Mouse (Mus musculus) lung, postnatal 14 days (tissue): ENCODE results near the gene 2510002D24Rik.
"Not testable (repeated sequence)": the region's sequence is repeated elsewhere in the genome, so short reads cannot be mapped to it uniquely, and the experiment has no call there.

Source experiments
- DNase-seq: peaks from one replicate; pipeline ENCODE4 v3.0.0; 2021

2510002D24Rik gene

DNA sequence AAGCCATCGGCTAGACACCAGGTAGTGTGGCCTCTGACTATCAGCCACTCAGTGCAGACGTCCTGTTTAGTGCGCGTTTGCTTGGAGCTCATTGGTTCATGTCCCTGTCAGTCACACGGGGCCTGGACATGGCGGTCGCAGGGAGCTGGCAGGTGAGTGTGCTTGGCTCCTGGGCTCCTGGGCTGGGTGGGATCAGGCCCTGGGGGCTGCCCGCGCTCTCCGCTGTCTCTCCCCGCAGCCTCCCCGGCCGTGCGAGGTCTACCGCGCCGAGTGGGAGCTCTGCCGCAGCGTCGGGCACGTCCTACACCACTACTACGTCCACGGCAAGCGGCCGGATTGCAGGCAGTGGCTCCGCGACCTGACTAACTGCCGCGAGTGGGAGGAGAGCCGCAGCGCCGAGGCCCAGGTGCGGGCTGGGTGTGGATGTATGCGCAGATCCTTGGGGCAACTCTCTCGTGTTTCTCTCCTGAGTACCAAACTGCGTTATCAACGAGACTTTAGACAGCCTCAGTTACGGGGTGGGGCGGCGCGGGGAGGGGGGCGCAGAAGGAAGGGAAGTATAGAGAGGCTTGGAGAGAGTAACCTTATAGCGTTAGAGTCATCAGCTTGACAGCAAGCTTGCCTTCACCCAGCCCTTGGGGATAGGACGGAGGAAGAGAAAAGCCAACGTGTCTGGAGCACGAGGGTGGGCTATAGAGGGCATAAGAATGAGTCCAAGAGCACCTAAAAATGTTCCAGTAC, at the start of gene 2510002D24Rik, which contains the start of gene Gm28539:
Gene 2510002D24Rik, plus strand, starts transcription at position 111 of the 741 bp plus-strand sequence.
Gene Gm28539, plus strand, starts transcription at position 117 of the 741 bp plus-strand sequence.
- peak; percentile 97 for DNase-seq

DNA sequence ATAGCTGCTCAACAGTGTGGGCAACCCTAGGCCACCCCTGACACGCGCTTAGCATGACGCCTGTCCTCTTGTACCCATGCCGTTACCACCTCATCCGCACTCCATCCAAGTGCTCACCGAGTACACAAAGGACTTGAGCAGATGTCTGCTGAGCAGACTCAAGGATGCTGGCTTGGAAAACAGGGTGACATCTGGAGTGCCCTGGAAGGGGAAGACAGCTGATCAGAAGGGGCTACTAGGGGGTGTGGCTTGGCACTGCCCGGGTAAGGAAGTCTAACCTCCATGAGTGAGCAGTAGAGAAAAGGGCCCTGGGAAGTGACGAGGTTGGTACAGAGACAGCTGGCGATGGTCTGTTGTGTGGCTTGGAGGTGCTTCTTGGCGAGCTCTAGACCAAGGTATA, 49.7 kb upstream of the 2510002D24Rik start:
- DNase-seq = no peak

DNA sequence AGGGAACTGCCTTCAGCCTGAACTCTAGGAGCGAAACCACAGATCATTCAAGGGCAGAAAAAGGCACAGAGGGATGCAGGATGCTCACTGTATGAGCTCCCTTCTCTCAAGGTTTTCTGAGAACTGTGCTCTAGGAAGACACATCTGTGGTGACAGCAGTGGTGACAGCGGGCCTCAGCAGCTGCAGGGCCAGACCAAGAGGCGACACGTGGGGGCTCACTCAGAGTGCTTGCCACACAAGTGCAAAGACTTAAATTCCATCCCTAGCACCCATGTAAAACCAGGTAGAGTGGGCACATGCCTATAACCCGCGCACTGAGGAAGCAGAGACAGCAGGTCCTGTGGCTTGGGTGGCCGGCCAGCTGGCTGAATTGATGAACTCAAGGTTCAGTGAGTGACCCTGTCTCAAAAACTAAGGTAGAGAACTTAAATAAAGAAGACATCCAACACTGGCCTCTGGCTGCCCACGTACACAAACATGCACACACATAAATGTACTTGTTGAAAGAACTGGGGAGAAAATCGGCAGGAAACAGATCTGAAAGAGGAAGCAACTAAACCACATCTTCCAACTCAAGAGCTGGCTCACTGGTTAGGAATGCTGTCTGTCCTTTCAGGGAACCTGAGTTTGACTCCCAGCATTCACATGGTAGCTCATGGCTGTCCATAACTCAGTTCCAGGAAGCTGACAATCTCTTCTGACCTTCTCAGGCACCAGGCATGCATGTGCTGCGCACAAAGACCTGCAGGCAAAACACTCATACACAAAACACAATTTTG, 47.6 kb upstream of the 2510002D24Rik start:
- no peak for DNase-seq

DNA sequence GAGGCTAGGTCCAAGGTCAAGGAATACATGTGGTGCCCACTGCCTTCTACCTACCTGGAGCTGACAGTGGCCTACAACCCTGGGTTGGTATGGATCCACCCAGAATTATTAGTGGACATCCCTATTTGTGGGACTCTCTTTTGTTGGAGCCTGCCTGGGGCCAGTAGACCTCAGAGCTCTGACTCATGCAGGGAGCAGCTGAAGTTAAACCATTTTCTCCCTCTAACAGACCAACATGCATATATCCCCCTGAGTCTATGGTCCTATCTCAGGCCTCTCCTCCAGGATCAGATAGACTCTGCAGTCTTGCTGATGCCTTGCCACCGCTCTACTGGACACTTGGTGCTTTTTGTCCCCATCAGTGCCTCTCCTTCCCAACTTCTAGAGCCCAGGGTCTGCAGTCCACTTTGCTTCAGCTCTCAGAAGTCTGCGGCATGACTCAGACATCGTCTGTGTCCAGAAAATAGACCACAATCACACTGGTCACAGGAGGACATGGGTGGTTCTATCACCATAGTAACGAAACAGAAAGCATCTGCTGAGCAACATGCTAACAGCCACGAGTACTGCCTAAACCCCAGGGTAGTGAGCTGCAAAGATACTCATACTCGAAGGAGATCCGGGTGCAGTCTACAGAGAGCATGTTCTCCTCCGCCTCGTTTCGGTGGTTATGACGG, 41.0 kb upstream of the 2510002D24Rik start:
- DNase-seq = no peak

DNA sequence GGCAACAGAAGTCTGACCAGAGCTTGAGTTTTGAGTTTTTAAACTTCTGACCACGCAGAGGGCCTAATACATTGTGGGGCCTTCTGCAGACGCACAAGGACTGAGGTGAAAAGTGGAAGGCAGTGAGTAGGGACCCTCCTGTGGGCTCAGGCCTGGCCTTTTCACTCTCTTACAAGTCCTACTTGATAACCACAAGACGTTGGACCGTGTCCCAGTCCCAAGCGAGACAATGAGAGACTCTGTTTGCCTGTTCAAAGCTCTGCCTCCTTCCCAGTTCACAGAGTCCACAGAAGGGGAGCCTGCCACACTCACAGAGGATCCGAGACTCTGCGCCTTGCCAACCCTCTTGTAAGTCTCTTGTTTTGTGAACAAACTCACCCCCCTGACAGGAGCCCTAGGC, 39.7 kb upstream of the 2510002D24Rik start:
- DNase-seq = no peak

DNA sequence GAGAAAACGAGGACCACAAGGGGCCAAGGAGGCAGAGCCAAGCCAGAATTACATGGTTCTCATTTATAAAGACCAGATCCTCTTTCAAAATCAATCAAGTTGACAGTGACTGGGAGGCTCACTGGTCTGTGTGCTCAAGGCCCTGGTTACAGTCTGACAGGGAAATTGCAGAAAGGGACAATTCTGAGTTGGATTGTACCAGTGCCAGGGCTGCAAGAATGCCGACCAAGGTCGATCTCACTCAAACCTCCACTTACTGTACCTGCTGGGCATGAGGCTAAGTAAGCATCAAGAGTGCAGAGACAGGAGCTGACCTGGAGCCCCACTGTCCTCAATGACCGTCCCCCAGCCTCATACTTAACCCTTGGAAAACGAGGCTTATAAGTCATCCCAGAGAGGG, 38.2 kb upstream of the 2510002D24Rik start:
- DNase-seq = no peak

DNA sequence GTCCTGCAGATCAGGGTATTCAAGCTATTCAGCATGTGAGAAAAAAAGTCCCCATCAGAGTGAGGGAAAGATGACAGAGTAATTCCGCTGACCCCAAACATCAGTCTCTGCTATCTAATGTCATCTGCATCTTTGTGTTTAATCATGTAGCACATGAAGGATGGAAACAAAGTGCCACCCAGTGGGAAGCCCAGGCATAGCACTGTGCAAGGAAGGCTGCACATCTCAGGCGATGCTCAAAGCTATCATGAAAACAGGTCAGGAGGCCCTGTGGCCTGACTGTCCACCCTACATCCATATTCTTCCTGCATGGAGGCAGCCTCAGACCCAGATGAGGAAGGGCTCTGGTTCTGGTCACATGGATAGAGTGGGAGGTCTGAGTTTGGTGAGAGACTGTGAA, 37.5 kb upstream of the 2510002D24Rik start:
- DNase-seq = peak; percentile 65

DNA sequence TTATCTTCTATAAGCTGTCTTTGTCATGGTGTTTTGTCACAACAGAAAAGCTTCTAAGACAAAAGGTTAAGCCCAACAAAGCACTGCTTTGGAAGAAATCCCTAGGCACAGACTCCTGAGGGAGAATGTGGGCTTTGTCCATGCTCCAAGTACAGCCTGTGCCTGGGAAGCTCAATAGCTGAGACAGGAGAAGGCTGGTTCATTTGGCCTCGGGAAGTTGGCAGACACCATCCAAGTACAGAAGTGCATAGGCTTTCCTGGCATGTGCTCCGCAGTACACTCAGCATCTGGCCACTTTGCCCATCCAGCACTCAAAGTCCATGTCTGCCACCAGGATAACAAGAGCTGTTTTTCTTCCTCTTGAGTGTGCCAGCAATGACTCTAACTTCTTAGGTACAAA, 30.6 kb upstream of the 2510002D24Rik start:
- DNase-seq = no peak

DNA sequence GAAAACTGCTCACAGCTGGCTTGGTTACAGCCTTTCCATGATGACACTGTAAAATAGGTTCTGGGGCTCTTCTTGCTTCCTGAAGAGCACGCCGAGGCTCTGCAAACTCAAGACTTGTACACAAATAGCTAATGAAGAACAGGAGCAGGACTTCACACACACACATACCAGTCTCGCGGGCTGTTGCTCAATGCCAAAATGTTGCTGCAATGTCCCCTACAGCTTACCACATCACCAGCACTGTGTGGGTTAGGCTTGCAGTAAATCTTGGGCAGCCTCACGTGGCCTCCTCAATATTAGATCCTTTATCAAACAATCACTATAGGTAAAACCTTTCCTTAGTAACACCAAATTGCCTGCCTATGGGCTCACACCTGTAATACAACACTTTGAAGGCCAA, 27.4 kb upstream of the 2510002D24Rik start:
- DNase-seq = no peak

DNA sequence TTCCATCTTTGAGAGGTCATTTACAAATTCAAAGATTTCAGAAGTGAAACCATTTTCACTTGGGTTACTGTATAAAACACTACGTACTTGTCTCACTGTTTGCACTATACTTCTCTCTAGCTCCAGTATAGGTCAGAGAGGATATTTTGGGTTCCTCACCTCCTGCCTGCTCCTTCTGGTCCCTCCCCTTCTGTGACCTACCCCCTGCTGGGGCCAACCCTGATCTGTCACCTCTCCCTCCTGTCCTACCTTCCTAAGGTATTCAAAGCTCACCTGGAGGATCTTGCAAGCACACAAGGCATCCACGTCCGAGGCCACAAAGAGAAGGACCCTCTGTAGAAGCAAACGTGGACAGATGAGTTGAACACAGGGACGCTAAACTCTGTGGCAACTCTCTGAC, 25.3 kb upstream of the 2510002D24Rik start:
- no peak for DNase-seq

DNA sequence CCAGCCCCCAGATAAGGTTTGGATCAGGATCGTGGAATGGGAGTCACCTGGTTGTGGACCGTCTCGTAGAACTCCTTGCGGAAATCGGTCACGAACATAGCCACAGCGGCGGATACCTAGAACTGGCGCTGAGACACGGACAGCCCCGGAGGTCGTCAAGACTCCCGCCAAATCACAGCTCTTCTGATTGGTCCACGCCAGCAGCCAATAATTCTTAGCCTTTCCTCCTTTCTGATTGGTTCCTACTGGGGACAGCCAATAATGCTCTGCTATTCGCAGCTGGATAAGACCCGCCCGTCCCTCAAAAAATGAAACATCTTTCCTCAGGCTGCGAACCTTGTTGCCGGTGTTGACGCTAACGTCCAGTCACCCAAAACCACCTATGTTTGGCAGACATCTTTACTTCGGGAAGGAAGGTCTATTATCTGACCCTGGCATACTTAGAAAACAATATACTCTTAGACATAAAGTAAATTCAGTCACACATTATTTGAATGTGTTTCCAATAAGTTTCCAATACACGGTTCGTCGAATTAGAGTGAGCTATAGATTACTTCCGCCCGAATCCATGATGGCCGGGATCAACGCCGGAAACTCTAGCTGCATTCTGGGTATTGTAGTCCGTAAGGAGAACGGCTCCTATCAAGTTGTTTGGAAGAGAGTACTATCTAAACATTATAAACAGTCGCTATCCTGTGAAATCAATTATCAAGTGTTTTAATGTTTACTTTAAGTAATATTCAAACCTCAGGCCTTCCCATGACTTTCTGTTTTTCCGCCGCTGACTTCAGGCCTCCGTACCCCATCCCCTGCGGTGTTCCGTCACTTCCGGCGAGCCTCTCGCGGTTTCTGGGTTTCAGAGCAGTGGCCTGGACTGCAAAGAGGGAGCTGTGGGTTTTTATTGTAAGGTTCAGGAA, 24.7 kb upstream of the 2510002D24Rik start, which contains the start of the genes Ufd1 and Cdc45:
Gene Ufd1, plus strand, starts transcription at position 312 of the 917 bp plus-strand sequence.
Gene Cdc45, minus strand, starts transcription at position 520 of the 917 bp plus-strand sequence.
- DNase-seq = peak; percentile 90

DNA sequence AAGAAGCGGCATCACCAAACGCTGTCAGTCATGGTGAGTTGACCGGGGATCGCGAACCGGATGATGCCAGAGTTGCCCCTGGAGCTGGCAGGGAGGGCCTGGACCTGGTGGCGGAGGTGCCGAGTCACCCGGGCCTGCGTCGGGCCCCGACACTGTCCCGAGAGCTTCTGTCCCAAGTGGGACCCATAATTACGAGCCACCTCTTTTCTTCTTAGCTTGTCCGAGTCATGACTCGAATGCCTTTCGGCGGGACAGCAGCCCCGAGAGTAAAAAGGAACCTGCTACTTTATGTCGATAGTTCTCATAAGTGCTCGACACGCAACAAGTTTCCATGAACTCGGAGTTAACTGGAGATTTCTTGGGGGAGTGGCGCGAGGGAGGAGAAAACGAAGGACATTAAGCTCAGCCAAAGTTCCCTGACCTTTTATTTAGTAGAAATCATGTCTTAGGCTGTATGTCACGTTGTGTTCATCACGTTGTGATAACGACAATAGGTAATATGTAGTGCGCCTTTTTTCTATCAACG, 23.9 kb upstream of the 2510002D24Rik start:
- DNase-seq = no peak

DNA sequence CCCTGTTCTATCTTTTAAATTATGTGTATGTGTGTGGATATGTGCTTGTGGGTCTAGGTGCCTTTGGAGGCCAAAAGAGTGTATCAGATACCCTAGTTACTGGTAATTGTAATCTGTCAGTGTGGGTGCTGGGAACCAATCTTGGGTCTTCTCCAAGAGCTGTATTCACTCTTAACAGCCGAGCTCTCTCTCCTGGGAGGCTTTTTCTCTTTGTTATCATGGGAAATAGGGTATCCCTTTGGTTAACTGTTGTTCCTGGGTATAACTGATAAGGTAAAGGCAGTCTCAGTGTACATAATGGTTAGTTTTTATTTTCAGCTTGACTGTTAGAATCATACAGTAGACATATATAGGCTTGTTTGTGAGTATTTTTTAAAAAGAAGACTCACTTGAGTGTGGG, 14.0 kb upstream of the 2510002D24Rik start:
- DNase-seq = no peak

DNA sequence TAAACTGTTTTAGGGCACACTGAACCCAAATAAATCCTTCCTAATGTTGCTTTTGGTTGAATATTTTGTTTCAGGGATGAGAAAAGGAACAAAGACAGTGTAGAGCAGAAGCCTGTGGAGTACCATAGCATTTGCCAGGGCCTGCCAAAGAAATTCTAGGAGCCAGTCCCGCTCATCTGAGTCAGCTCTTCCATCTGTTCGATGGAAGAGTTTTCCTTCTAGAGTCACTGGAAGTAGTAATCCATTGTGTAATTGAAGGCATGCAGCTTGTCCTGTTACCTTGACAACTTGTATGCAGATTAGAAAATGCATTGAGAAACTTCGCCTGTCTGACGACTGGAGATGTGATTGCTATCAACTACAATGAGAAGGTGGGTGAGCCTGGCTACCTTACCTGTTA, 13.5 kb upstream of the 2510002D24Rik start:
- DNase-seq = no peak

DNA sequence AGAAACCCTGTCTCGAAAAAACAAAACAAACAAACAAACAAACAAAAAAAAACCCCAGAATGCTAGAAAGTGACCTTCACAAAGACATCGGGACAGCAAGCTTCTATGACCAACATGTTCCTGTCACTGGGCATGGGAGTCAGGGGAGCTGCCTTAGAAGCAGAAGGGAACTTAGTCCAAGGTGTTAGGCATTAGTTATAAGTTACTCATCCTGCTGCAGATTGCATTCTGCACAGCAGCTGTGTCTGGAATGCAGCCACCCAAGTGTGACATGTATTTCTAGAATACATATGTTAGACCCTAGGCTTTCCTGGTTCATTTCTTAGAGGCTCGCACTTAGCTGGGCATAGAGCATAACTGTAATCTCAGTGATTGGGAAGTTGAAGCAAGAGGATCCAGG, 7.7 kb upstream of the 2510002D24Rik start:
- no peak for DNase-seq

DNA sequence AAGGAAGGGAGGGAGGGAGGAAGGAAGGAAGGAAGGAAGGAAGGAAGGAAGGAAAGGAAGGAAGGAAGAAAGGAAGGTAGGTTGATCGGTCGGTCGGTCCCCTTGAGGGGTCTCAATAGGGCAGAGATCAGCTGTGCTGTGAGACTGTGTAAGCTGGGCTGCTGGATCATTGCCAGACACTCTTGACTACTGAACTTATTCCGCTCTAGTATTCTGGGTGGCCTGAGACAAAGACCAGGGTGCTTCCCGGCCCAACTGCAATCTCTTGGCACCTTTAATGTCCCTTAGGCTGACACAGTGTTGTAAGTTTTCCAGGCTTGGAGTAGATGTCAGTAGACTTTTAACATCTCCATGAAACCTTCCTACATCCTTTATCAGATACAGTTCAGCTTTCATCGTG, 7.3 kb upstream of the 2510002D24Rik start:
- DNase-seq = no peak

DNA sequence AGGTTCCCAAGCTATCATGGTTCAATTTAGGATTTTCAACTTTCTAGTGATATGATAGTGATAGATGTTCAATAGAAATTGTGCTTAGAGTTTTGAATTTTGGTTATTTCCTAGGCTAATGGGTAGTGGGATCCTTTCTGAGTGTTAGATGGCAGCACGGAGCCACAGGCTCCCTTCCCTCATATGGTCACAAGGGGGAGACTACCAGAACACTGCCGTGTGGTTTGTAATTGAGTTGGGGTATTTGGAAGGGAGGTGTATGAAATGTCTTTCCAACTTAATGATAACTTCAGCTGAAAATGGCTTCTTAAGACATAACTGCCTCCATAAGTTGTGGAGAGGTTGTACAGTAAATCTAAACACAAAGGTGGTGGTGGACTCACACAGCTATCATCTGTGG, 2.9 kb upstream of the 2510002D24Rik start:
- no peak for DNase-seq

DNA sequence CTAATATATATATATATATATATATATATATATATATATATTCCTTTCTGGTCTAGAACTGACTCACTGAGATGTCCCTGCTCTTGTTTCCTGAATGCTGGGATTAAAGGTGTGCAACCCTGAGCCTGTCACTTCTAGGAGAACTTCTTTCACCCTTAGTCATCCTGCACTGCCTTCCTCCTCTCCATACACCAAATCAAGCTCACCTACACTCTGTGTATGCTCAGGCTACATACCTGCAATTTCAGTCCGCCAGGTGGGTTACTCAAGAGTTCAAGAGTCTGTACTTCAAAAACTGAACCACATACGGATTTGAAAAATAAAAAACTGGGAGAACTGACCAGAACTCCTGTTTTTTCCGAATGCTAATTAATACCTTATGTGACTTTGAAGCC, 308 bp upstream of the 2510002D24Rik start:
- no peak for DNase-seq

DNA sequence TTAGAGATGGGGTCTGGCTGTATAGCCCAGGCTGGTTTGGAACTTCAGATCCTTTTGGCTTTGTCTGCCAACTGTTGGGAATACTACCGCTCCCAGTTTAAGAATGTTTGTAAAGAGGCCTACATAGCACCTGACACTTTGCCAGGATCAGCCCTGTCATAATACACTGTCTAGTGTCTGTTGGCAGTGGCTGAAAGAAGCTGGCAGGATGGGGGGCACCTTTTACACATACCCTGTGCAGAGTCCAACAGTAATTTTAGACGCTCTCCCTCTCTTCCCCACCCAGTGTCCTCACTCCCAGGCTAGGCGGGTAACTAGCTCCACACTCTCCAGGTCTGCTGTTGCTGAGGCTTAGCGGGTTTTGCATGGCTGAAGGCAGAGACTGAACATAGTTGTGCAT, 2.0 kb downstream of the 2510002D24Rik start:
- DNase-seq = no peak

DNA sequence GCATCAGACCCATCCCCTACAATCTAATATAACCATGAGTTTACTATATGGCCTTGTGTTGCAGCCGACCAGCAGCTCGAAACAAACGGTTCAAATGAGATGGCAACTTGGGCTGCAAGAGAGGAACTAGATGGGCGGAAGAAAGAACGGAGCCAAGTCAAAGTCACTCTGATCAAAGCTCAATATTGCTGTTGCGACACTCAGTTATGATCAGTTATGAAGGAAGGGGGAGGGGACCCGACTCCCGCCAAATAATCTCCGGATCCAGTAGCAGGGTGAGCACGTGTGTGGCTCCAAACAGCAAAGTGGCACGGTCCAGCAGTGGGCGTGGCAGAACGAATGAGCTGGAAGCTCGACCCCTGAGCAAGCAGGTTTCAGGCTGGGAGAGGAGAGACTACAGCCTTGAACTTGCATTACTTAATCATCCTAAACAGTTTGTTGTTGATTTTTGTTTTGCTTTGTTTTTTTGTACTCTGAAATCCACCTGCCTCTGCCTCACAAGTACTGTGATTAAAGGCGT, 10.0 kb downstream of the 2510002D24Rik start:
- no peak for DNase-seq

DNA sequence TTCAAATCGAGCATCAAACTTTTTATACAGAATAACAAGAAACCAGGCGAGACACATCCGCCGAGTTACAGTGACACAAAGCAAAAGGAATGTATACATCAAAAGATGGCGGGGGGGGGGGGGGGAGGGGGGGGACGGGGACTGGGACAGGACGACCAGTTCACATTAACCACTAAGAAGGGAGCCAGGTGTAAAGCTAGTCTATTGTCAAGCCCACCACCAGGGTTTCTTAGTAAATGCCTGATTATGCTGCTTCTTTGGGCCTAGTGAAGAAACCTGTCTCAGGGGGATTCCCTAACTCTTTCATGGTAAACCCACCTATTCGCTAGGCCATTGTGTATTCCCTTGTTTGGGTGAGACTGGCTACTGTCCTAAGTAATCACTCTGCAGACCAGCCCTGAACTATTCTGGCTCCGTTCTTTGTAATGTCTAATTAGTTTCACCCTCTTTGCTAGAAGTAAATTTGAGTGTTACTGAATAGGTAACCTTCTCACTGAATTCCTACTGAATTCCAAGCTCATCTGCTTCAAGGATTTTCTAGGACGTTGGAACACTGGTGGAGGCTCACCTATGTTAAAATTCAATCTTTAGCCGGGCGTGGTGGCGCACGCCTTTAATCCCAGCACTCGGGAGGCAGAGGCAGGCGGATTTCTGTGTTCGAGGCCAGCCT, 13.3 kb downstream of the 2510002D24Rik start:
- DNase-seq = not testable (repeated sequence)
